Mouse (Mus musculus) thymus, adult 2 months (tissue): ENCODE results near the gene Olfr76.

Experiments used
- CTCF ChIP-seq: fragments of 200-500 bp; IDR thresholded peaks from 2 replicates; pipeline ENCODE4 v1.5.1; 2012; ENCODE audit warnings: mild to moderate bottlenecking, control low read depth, low read length, moderate library complexity, borderline replicate concordance; ENCODE audit not compliant: control insufficient read depth, poor library complexity, insufficient read depth; ENCODE audit errors: extremely low read depth
- POLR2A ChIP-seq: fragments of 200-500 bp; IDR thresholded peaks from 2 replicates; pipeline ENCODE4 v1.6.1; 2012; ENCODE audit warnings: mild to moderate bottlenecking, low read length, control low read depth, moderate library complexity; ENCODE audit not compliant: control insufficient read depth, poor library complexity, insufficient read depth; ENCODE audit errors: extremely low read depth

- TF ChIP-seq POLR2A: no peak
- TF ChIP-seq CTCF: no peak
Measured at GRCm38 (mm10) chr19:12115797-12116196, 7.2 kb downstream of the Olfr76 start, which contains the start of gene Olfr1428.
